Mouse (Mus musculus) small intestine, adult 2 months (tissue): ENCODE measurements at regions not wholly inside any gene's neighbourhood (a gene's known extent, or its start where the extent isn't known, plus 50 kb on each side); places are given as distances from the start of the nearest gene placed in this dataset.

Source experiments
- H3K27ac ChIP-seq: fragments of 200-500 bp; 2 replicates; pipeline ENCODE4 v1.5.1; 2012; ENCODE audit warnings: low read depth, low read length, control low read depth, inconsistent platforms; ENCODE audit not compliant: insufficient read depth
- H3K27me3 ChIP-seq: fragments of 200-500 bp; 2 replicates; pipeline ENCODE4 v1.6.1; 2012; ENCODE audit warnings: mild to moderate bottlenecking, moderate library complexity, low read length, inconsistent platforms; ENCODE audit not compliant: control insufficient read depth, insufficient read depth
- H3K36me3 ChIP-seq: fragments of 200-500 bp; 2 replicates; pipeline ENCODE4 v1.6.1; 2012; ENCODE audit warnings: mild to moderate bottlenecking, low read length, control low read depth, inconsistent platforms; ENCODE audit not compliant: control insufficient read depth, insufficient read depth
- H3K4me1 ChIP-seq: fragments of 200-500 bp; 2 replicates; pipeline ENCODE4 v1.6.1; 2012; ENCODE audit warnings: low read length, inconsistent platforms, mixed read lengths; ENCODE audit not compliant: control insufficient read depth, insufficient read depth, insufficient read length
- H3K4me3 ChIP-seq: fragments of 200-500 bp; 2 replicates; pipeline ENCODE4 v1.5.1; 2012; ENCODE audit warnings: low read depth, mild to moderate bottlenecking, control low read depth, inconsistent platforms, low read length, moderate library complexity
- CTCF ChIP-seq: fragments of 200-500 bp; IDR thresholded peaks from 2 replicates; pipeline ENCODE4 v1.5.1; 2012; ENCODE audit warnings: low read depth, mild to moderate bottlenecking, control low read depth, inconsistent platforms, low read length, moderate library complexity, mixed read lengths; ENCODE audit not compliant: insufficient replicate concordance, insufficient read length; ENCODE audit errors: extremely low read depth
- POLR2A ChIP-seq: fragments of 200-500 bp; IDR thresholded peaks from 2 replicates; pipeline ENCODE4 v1.6.1; 2012; ENCODE audit warnings: low read depth, mild to moderate bottlenecking, control low read depth, inconsistent platforms, low read length, moderate library complexity
- WGBS: fragments of 180-500 bp; shearing (Covaris S2); methylation state at CpG from one replicate; pipeline ENCODE4 v1.1.7; 2018; 5-methylcytosine and 5-hydroxymethylcytosine counted together

DNA sequence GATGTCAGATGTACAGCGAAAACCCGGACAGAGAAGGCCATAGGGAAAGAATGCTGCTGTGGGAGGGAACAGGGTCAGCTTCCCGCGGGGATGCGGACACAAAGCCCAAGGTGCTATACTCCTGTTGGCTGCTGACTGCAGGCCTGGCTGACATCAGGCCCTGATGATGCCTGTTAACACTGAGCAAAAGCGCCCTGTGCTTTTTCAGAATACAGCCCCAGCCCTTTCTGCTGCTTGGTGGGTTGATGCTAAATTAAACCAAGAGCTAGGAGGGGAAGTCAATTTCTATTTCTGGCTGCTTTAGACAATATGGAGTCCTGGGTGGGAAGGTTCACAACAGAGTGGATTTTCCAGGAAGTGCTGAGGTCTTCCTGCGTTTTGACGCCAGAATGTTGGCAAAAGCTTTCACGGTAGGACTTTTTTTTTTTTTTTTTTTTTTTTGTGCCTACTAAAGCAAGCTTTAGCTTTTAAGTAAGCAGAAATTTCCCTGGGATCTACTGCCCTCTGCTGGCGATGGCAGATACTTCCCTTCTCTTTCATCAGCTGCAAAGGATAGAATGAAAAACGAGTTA lies 302.2 kb upstream of the Arglu1 start:
- Histone ChIP-seq H3K4me1 (no peaks in the 10 kb centered on the region; the same call in none of the 2 replicates), H3K36me3 (no peaks in the 10 kb centered on the region), H3K4me3 (no peak overlapping the region), H3K27me3 (no peaks in the 10 kb centered on the region), H3K27ac (peak overlapping the region; percentile 44)
- TF ChIP-seq CTCF (no peak), POLR2A (no peak)
- WGBS: 23% methylated on average over 11 of the region's 11 CpGs

DNA sequence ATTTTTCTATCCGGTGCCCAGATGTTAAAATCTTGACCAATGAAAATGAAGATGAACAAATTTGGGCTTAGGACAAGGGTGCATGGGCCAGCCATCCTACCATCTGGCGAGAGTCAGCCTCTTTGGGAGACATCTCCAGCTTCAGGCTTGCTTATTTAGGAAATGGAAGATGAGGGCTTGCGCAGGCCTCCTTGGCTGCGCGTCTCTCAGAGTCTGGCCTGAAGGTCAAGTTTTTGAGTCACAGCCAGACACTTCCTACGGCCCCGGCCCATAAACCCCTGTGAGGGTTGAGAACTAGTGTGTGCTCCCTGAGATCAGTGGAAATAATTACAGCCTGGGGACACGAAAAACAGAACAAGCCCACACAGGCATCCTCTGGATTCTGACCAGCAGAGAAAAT lies 300.7 kb upstream of the Arglu1 start:
- no peak for TF ChIP-seq CTCF
- TF ChIP-seq POLR2A: no peak
- 81% methylated on average over 8 of the region's 8 CpGs for WGBS
- Histone ChIP-seq H3K36me3 (no peaks in the 10 kb centered on the region), H3K27ac (no peak overlapping the region), H3K4me1 (no peaks in the 10 kb centered on the region; the same call in none of the 2 replicates), H3K4me3 (no peak overlapping the region), H3K27me3 (no peaks in the 10 kb centered on the region)

DNA sequence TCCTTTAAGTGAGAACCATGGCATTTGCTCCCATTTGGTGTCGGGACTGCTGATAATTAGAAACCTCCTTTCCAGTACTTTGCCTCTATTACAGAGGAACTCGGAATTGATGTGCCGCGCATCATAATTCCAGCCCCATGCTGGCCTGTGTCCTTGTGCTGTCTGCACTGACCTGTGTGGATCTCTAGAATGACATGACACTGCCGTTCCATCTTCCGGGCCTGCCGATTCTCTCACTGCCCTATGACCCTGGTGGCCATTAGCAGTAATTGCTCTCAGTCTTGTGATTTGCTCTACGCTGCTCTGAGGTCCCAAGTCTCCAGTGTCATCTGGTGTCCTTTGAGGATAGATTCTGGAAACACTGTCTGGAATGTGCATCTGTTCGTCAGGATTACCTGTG lies 295.7 kb upstream of the Arglu1 start:
- no peaks in the 10 kb centered on the region for H3K27me3 ChIP-seq
- no peak overlapping the region for H3K4me3 ChIP-seq
- TF ChIP-seq CTCF (no peak), POLR2A (no peak)
- no peak overlapping the region for H3K27ac ChIP-seq
- no peaks in the 10 kb centered on the region for H3K4me1 ChIP-seq
- WGBS: 88% methylated on average over 9 of the region's 9 CpGs
- H3K36me3 ChIP-seq: no peaks in the 10 kb centered on the region

DNA sequence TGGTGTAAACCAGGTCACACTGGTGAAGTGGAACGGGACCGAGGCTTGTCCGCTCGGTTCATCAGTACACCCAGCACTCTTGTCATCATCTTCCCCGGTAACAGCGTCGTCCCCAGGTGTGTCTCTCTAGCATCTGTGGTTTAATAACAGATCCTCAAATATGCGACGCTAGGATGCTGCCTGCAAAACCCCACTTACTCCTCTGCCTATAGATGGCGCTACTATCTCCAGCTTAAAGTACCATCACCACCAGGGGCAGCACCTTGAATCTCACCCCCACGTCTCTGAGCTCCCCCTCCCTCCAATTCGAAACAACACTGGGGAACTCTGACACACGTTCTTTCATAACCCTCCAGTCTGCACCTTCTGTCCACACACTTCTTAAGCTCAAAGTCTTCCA lies 295.1 kb upstream of the Arglu1 start:
- TF ChIP-seq CTCF: peak; percentile 22; the same call in 1 of the 2 replicates
- TF ChIP-seq POLR2A: no peak
- H3K4me1 ChIP-seq: no peaks in the 10 kb centered on the region
- 78% methylated on average over 13 of the region's 13 CpGs for WGBS
- H3K27ac ChIP-seq: no peak overlapping the region
- H3K4me3 ChIP-seq: no peak overlapping the region
- H3K27me3 ChIP-seq: no peaks in the 10 kb centered on the region
- no peaks in the 10 kb centered on the region for H3K36me3 ChIP-seq

DNA sequence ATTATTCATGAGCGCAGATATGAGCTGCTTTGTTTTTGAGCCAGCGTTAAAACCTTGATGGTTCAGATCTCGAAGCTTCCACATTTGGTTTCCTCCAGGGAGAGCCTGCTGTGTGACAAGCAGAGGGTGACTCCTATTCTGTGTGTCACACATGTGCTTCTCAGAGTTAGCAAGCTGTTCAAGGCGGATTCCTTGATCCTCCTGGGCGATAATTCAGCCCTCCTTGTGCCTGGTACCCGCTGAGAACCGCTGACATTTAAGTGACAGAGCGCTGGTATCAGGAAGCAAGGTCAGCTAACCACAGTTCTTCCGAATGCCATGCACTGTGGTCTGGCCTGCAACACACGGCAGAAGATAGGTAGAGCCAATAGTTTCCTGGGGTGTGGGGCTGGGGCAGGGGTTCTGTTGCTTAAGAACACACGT lies 294.5 kb upstream of the Arglu1 start:
- Histone ChIP-seq H3K4me3 (no peak overlapping the region), H3K36me3 (no peaks in the 10 kb centered on the region), H3K27ac (no peak overlapping the region), H3K27me3 (no peaks in the 10 kb centered on the region), H3K4me1 (no peaks in the 10 kb centered on the region)
- TF ChIP-seq CTCF (no peak), POLR2A (no peak)
- WGBS: 51% methylated on average over 11 of the region's 11 CpGs

DNA sequence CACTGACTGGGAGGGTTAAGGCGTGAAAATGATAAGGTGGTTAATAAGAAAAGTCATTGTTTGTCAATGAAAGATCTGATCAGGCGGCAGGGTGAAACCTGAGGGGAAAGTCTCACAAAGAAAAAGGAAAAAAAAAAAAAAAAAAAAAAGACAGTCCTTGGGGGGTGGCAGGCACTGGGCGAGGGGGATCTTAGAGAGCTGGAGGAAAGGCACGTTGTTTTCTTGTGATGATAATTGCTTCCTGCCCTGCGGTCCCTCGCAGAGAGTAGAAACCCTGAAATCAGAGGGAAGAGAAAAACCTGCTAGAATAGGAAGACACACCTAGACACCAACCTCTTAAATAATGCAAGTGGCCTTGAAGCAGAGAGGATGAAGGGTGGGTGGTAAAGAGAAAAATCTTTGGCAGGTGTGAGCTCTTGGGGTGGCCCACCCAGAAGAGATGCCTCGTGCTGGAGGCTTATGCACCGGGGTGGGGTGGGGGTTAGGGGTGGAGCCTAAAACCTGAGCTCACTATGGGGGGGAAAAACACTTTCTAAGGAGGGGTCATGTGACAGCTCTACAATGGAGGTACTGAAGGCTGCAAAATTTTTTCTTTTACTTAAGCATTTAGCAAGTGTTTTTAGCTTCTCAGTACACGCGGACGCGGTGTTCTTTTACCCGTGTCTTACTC lies 294.0 kb upstream of the Arglu1 start:
- Histone ChIP-seq H3K4me3 (no peak overlapping the region), H3K27me3 (no peaks in the 10 kb centered on the region), H3K36me3 (no peaks in the 10 kb centered on the region), H3K27ac (no peak overlapping the region), H3K4me1 (no peaks in the 10 kb centered on the region)
- TF ChIP-seq CTCF (no peak), POLR2A (no peak)
- WGBS: 32% methylated on average over 13 of the region's 13 CpGs

DNA sequence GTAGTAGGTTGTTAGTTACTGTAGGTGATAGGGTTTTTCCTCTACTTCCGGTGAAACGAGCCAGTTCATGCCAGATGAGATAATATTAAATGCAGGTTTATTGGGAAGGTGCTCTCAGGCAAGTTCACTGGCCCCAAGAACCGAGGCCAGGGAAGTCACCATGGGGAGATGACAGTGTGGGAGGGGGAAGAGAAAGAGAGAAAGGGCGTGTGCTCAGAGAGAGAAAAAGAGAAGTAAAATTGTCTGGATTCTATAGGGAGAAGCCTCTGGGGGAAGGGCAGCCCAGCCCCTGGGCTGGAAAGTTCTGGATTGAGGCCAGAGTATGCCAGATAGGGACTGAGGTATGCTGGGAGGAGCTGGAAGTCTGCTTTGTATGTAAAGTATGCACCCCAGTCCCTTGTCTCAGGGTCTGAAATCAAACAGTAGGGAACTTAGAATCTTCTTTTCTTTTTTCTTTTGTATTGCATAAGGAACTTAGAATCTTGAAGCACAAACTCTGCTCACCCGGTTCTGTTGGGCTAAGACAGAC lies 292.9 kb upstream of the Arglu1 start:
- H3K27ac ChIP-seq: no peak overlapping the region
- H3K4me1 ChIP-seq: no peaks in the 10 kb centered on the region
- H3K4me3 ChIP-seq: no peak overlapping the region
- whole genome bisulfite sequencing: 32% methylated on average over 5 of the region's 5 CpGs
- H3K27me3 ChIP-seq: no peaks in the 10 kb centered on the region
- no peaks in the 10 kb centered on the region for H3K36me3 ChIP-seq
- TF ChIP-seq POLR2A (no peak), CTCF (no peak)
